Mouse (Mus musculus): Measurements from ENCODE around the gene Lrrc46.

Gene Lrrc46

DNA sequence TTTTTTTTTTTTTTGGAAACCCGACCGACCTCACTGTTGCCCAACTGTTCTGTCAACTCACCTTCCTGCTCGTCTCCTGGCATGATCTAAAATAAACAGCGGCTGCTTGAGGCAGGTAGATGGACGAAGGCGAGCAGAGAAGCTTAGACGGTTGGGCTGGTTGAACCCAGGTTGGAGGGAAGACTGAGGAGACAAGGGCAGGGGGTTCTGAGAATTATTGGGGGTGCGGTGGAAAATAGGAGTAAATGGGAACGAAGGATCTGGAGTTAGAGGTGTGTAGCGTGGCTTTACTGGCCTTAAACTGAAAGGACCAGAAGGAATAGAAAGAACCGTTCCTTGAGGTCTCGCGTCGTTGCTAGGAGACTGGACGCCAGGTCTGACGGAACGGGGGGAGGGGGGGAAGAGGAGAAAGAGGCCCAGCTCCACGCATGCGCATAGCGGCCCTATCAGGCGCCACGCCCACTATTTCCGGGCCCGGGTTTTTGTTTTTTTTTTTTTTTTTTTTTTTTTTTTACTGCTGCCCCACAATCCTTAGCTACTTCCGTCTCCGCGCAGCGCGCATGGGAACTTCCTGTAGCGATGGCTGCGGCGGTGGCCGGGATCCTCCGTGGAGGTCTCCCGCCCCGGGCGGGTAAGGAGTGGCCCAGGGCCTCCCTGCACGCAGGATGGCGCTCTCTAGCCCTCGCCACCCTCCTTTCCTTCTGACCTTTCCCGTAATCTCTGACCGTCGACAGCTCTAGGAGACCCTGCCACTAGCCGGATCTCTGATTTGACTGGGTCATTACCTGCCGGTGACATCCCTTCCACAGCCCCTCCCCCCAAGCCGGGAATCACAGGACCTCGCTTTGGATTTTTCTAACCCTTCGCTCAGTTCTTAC, at the start of gene Lrrc46, which contains the start of gene Mrpl10:
Gene Lrrc46 (minus strand): TSS at position 386 of the 878 bp plus-strand sequence.
Gene Mrpl10 (plus strand): TSS at position 539 of the 878 bp plus-strand sequence.
- DNase-seq: peak; percentile 94

- no peak for DNase-seq
Measured at GRCm38 (mm10) chr11:97086365-97086764, 45.2 kb upstream of the Lrrc46 start.

DNA sequence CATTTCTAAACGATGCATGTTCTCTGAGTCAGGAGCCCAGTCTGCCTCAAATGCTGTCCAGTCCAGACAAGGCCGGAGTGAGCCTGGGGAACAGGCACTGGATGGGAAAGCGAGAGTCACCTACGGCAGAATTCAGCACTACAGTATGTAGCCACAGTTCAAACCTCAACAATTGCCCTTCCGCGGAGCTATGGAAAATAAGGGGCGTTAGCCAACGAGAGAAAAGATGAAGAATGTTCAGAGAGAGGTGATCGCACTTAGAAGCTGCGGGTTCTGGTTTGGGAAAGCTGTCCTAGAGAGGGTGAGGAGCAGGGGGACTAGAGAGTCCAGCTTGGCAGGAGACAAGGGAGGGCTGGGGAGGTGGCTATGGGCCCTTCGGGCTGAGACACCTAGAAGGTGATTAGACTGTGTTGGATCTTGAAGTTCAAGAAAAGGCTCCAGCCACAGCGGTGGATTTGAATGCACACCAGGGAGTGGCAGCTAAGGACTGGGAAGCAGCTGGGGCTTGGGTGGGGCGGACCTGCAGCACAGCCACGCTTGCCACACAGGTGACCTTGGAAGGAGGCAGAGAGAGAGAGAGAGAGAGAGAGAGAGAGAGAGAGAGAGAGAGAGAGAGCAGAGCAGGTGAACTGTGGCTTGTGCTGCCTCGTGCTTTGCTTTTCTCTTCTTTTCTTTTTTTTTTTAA, 43.8 kb upstream of the Lrrc46 start:
- DNase-seq: no peak

GRCm38 (mm10) chr11:97083401-97084140, 42.4 kb upstream of the Lrrc46 start:
- DNase-seq: no peak

DNA sequence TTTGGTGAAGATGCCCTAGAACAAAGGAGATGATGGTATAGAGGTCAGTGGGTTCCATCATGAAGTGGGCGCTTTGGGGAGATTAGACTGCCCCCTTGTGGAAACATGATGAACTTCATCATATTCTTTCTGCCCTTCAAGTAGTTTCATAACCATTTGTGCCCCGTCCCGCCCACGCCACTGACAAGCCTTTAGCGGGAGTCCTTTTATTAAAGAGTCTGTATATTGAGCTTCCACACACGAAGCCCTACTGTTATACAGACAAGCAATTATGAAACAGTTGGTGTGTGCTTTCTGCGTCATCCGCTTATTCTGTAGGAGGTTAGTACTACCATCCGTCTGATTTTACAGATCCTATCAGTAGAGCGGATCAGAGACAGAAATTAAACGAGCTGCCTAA, 41.8 kb upstream of the Lrrc46 start:
- DNase-seq: peak; percentile 75

- DNase-seq: no peak
Measured at GRCm38 (mm10) chr11:97080291-97080690, 39.1 kb upstream of the Lrrc46 start.

- DNase-seq: peak; percentile 23
Measured at GRCm38 (mm10) chr11:97078751-97079150, 37.5 kb upstream of the Lrrc46 start.

GRCm38 (mm10) chr11:97074235-97074634, 33.0 kb upstream of the Lrrc46 start:
- peak; percentile 35 for DNase-seq

- peak; percentile 44 for DNase-seq
Measured at GRCm38 (mm10) chr11:97072533-97072932, 31.3 kb upstream of the Lrrc46 start.

- DNase-seq: no peak
Measured at GRCm38 (mm10) chr11:97071129-97071528, 29.9 kb upstream of the Lrrc46 start.

DNA sequence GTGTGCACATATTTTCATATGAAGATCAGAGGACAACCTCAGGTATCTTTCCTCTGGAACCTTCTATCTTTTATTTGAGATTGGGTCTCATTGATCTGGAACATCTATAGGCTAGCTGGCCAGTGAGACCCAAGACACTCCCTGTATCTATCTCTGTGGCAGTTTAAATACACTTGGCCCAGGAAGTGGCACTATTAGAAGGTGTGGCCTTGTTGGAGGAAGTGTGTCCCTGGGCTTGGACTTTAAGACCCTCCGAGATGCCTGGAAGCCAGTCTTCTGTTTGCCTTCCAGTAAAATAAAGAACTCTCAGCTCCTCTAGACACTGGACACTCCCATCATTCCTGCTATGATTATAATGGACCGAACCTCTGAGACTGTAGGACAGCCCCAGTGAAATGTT, 28.6 kb upstream of the Lrrc46 start:
- no peak for DNase-seq

DNA sequence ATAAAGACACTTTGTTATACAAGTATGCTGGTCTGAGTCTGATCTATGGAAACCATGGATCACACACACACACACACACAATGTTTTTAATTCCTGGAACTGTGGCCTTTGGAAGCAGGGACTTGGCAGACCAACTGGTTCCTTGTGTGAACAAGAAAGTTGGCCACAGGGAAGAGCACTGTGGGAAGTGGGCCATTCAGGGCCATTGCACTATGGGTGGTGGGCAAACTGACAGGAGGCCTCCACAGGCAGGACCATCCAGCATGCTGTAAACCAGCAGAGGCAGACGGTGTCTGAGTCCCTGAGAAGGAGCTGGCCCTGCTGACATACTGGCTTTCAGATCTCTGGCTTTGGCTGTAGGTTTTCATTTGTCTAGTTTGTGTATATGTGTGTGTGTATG, 28.1 kb upstream of the Lrrc46 start:
- no peak for DNase-seq

- no peak for DNase-seq
Measured at GRCm38 (mm10) chr11:97066656-97067360, 25.6 kb upstream of the Lrrc46 start.

- DNase-seq: no peak
Measured at GRCm38 (mm10) chr11:97065538-97066295, 24.5 kb upstream of the Lrrc46 start.

GRCm38 (mm10) chr11:97063921-97064295, 22.7 kb upstream of the Lrrc46 start:
- no peak for DNase-seq

DNA sequence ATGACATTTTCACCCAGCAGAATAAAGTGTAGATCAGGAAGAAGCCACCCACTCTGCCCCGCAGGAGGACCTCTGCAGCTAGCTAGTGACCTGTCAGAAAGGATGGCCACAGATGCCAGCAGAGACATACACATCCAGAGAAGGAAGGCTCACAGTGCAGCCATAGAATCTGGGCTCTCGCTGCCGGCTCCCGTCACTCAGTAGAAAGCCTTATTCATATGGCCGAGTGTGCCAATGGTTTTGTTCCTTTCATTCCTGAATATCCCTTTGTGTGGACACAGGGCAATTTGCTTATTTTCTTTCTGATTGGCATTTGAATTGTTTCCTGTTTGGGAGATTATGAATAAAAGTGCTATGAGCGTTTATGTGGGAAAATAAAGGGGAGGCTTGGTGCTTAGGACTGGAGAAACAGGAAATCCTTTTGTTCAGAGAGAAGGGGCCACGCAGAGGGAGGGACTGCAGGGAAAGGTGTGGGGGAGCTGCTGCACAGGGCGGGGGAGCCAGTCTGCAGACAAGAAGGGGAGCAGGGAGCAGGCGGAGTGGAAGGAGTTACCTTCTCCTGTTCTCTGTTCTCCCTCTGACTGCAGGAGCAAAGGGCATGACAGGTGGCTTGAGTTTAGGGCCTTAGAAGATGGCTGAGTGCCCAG, 22.2 kb upstream of the Lrrc46 start:
- DNase-seq: no peak

GRCm38 (mm10) chr11:97052219-97052646, 11.0 kb upstream of the Lrrc46 start:
- peak; percentile 61 for DNase-seq

GRCm38 (mm10) chr11:97050944-97051586, 9.9 kb upstream of the Lrrc46 start:
- no peak for DNase-seq

DNA sequence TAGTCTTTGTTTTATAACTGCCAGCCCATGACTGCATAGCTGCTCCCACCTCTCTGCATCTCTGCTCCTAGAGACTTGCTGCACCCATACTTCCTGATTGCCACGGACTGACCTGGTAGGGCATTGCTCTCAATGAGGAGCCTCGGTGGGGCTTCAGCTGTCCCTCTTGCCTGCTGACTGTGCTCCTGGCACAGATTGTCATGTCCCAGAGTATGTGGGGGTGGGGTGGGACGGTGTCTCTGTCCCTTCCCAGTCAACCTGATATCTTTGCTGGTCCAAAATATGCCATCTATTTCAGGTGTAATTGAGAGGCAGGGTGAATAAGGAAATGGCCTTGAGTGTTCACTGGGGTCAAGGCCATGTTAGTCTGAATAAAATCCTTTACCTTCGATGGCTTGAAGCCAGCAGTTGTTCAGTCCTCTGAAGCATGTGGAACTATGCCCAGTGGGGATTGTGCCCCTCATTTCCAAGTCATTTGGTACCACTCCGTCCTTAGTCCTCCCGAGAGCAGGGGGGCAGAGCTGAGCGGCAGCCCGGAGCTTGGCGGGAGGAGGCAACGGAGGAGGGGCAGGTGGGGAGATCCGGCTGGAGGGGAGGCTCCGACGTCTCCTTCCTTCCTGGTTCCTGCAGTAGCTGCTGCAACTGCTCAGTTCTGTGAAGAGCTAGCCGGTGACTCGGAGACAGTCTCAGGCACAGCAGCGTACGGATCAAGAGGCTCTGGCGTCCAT, 9.2 kb upstream of the Lrrc46 start, which contains the start of gene Osbpl7:
Gene Osbpl7 (plus strand): TSS at position 413 of the 728 bp plus-strand sequence.
- peak; percentile 80 for DNase-seq

Measured in lung, postnatal 14 days (tissue).